Comparison of ENCODE assay signal across 14 mouse cellular contexts in the genomic region with DNA sequence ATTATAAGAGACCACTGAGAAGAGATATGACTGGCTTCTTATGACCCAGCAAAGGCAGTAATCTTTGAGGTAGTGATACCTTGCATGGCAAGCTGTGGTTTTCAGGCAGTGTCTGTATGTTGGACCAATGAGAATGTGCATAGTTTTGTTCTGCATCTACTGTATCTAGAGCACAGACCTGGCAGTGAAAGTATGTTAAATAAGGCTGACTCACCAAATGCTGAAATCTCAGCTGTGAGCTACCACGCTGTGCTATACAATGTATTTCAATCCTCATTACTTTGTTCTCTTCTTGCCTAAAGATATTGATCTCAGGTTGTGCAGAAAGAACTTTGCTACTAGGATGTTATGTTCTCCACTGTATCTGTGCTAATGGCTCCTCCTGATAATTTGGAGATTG.
"Had no signal": no experiment of that assay in that cellular context is flagged by ENCODE, and none has a peak within 500 bp of the region (broad histone marks: within the 10 kb centered on the region; RNA-seq: fewer than 3 reads in every experiment).

No protein-coding gene starts in this region.

- DNase-seq: gastrocnemius, adult 2 months; gastrocnemius, postnatal 10 days; gastrocnemius, postnatal 36 days; heart, adult 11 months; heart, adult 2 months; heart, postnatal 14 days; heart, postnatal 36 days; kidney, adult 11 months; kidney, adult 2 months; kidney, adult 9 months; kidney, postnatal 14 days; kidney, postnatal 36 days; liver; liver, embryonic 13.5 days had no signal
